Mouse (Mus musculus): ENCODE results near the gene Ugt1a2. TPM values are rescaled to one million over a fixed set of nuclear protein-coding genes. Genes with fewer than 3 reads are reported as not detected.

Ugt1a2 gene
- total and polyA plus RNA-seq, 3 experiments, result not detected

GRCm38 (mm10) chr1:88258881-88259642 is 58.7 kb downstream of the Ugt1a2 start:
- no peaks in the 10 kb centered on the region for H3K36me3 ChIP-seq (ENCODE audit: control insufficient read depth, insufficient read depth, low read length)
- 53% methylated on average over 8 of the region's 8 CpGs for WGBS
- H3K9ac ChIP-seq (ENCODE audit: low read depth, low read length), result no peak overlapping the region
- intact Hi-C loops (cut with DNase I), result no loop called here
- peak; percentile 57 to 67 for DNase-seq
- H3K4me1 ChIP-seq (ENCODE audit: control insufficient read depth, insufficient read depth, low read length), result peaks cover 3% of the 10 kb centered on the region
- TF ChIP-seq EP300 (IDR thresholded peaks at IDR 0.05; ENCODE audit: insufficient read depth, low read depth, low read length) (no peak), POLR2A (IDR thresholded peaks at IDR 0.05; ENCODE audit: insufficient read depth, low read depth, low read length) (no peak), CTCF (IDR thresholded peaks at IDR 0.05) (no peak)
- no peaks in the 10 kb centered on the region for H3K79me2 ChIP-seq (replicated peaks; ENCODE audit: control insufficient read depth, insufficient read depth, low read length)
- H3K27me3 ChIP-seq (ENCODE audit: control insufficient read depth, insufficient read depth, low read length), result no peaks in the 10 kb centered on the region
- no peak overlapping the region for H3K27ac ChIP-seq
- no peak overlapping the region for H3K4me3 ChIP-seq

GRCm38 (mm10) chr1:88259643-88260024 is 59.2 kb downstream of the Ugt1a2 start:
- no peaks in the 10 kb centered on the region for H3K36me3 ChIP-seq (ENCODE audit: control insufficient read depth, insufficient read depth, low read length)
- no peak overlapping the region for H3K27ac ChIP-seq
- TF ChIP-seq POLR2A (IDR thresholded peaks at IDR 0.05; ENCODE audit: insufficient read depth, low read depth, low read length), result no peak
- TF ChIP-seq CTCF (IDR thresholded peaks at IDR 0.05), result no peak
- no peak for TF ChIP-seq EP300 (IDR thresholded peaks at IDR 0.05; ENCODE audit: insufficient read depth, low read depth, low read length)
- H3K79me2 ChIP-seq (replicated peaks; ENCODE audit: control insufficient read depth, insufficient read depth, low read length), result no peaks in the 10 kb centered on the region
- no peak overlapping the region for H3K9ac ChIP-seq (ENCODE audit: low read depth, low read length)
- H3K27me3 ChIP-seq (ENCODE audit: control insufficient read depth, insufficient read depth, low read length), result no peaks in the 10 kb centered on the region
- no peak overlapping the region for H3K4me3 ChIP-seq
- intact Hi-C loops (cut with DNase I), result no loop called here
- H3K4me1 ChIP-seq (ENCODE audit: control insufficient read depth, insufficient read depth, low read length), result peaks cover 3% of the 10 kb centered on the region
- DNase-seq, result peak in 1 of 2 experiments; percentile 44
- WGBS, result 73% methylated on average over 4 of the region's 4 CpGs

GRCm38 (mm10) chr1:88260114-88260513 is 59.7 kb downstream of the Ugt1a2 start:
- H3K79me2 ChIP-seq (replicated peaks; ENCODE audit: control insufficient read depth, insufficient read depth, low read length), result no peaks in the 10 kb centered on the region
- TF ChIP-seq POLR2A (IDR thresholded peaks at IDR 0.05; ENCODE audit: insufficient read depth, low read depth, low read length), result no peak
- no peak for TF ChIP-seq CTCF (IDR thresholded peaks at IDR 0.05)
- no peak for TF ChIP-seq EP300 (IDR thresholded peaks at IDR 0.05; ENCODE audit: insufficient read depth, low read depth, low read length)
- no peaks in the 10 kb centered on the region for H3K36me3 ChIP-seq (ENCODE audit: control insufficient read depth, insufficient read depth, low read length)
- H3K4me1 ChIP-seq (ENCODE audit: control insufficient read depth, insufficient read depth, low read length), result peaks cover 3% of the 10 kb centered on the region
- intact Hi-C loops (cut with DNase I), result no loop called here
- peak in 1 of 2 experiments; percentile 60 for DNase-seq
- H3K4me3 ChIP-seq, result no peak overlapping the region
- no peak overlapping the region for H3K9ac ChIP-seq (ENCODE audit: low read depth, low read length)
- H3K27me3 ChIP-seq (ENCODE audit: control insufficient read depth, insufficient read depth, low read length), result no peaks in the 10 kb centered on the region
- WGBS, result 66% methylated on average over 6 of the region's 6 CpGs
- no peak overlapping the region for H3K27ac ChIP-seq

- Histone ChIP-seq H3K4me3 (no peak overlapping the region), H3K27ac (no peak overlapping the region), H3K79me2 (replicated peaks; ENCODE audit: control insufficient read depth, insufficient read depth, low read length) (no peaks in the 10 kb centered on the region), H3K27me3 (ENCODE audit: control insufficient read depth, insufficient read depth, low read length) (no peaks in the 10 kb centered on the region), H3K9ac (ENCODE audit: low read depth, low read length) (no peak overlapping the region), H3K36me3 (ENCODE audit: control insufficient read depth, insufficient read depth, low read length) (no peaks in the 10 kb centered on the region), H3K4me1 (ENCODE audit: control insufficient read depth, insufficient read depth, low read length) (peaks cover 3% of the 10 kb centered on the region)
- intact Hi-C loops (cut with DNase I), result no loop called here
- TF ChIP-seq CTCF (IDR thresholded peaks at IDR 0.05), result no peak
- TF ChIP-seq EP300 (IDR thresholded peaks at IDR 0.05; ENCODE audit: insufficient read depth, low read depth, low read length), result no peak
- TF ChIP-seq POLR2A (IDR thresholded peaks at IDR 0.05; ENCODE audit: insufficient read depth, low read depth, low read length), result no peak
- peak in 1 of 2 experiments; percentile 29 for DNase-seq
- WGBS, result 83% methylated on average over 10 of the region's 10 CpGs
Observed at GRCm38 (mm10) chr1:88260604-88261377, 60.4 kb downstream of the Ugt1a2 start.

GRCm38 (mm10) chr1:88261706-88262105 is 61.3 kb downstream of the Ugt1a2 start:
- no peak overlapping the region for H3K9ac ChIP-seq (ENCODE audit: low read depth, low read length)

GRCm38 (mm10) chr1:88262255-88262654 is 61.9 kb downstream of the Ugt1a2 start:
- peak in 1 of 2 experiments; percentile 40 for DNase-seq
- TF ChIP-seq CTCF (IDR thresholded peaks at IDR 0.05), result no peak
- no peak for TF ChIP-seq POLR2A (IDR thresholded peaks at IDR 0.05; ENCODE audit: insufficient read depth, low read depth, low read length)
- TF ChIP-seq EP300 (IDR thresholded peaks at IDR 0.05; ENCODE audit: insufficient read depth, low read depth, low read length), result no peak

More at GRCm38 (mm10) chr1:88261706-88262105, 61.3 kb downstream of the Ugt1a2 start:
- Histone ChIP-seq H3K36me3 (ENCODE audit: control insufficient read depth, insufficient read depth, low read length) (no peaks in the 10 kb centered on the region), H3K4me1 (ENCODE audit: control insufficient read depth, insufficient read depth, low read length) (peaks cover 3% of the 10 kb centered on the region), H3K27ac (no peak overlapping the region), H3K27me3 (ENCODE audit: control insufficient read depth, insufficient read depth, low read length) (no peaks in the 10 kb centered on the region), H3K4me3 (no peak overlapping the region), H3K79me2 (replicated peaks; ENCODE audit: control insufficient read depth, insufficient read depth, low read length) (no peaks in the 10 kb centered on the region)
- DNase-seq, result no peak
- no peak for TF ChIP-seq CTCF (IDR thresholded peaks at IDR 0.05)
- intact Hi-C loops (cut with DNase I), result no loop called here
- 83% methylated on average over 7 of the region's 7 CpGs for WGBS

More at GRCm38 (mm10) chr1:88262255-88262654, 61.9 kb downstream of the Ugt1a2 start:
- Histone ChIP-seq H3K4me3 (no peak overlapping the region), H3K27me3 (ENCODE audit: control insufficient read depth, insufficient read depth, low read length) (no peaks in the 10 kb centered on the region), H3K36me3 (ENCODE audit: control insufficient read depth, insufficient read depth, low read length) (no peaks in the 10 kb centered on the region), H3K9ac (ENCODE audit: low read depth, low read length) (no peak overlapping the region), H3K79me2 (replicated peaks; ENCODE audit: control insufficient read depth, insufficient read depth, low read length) (no peaks in the 10 kb centered on the region), H3K27ac (no peak overlapping the region), H3K4me1 (ENCODE audit: control insufficient read depth, insufficient read depth, low read length) (peaks cover 3% of the 10 kb centered on the region)
- 75% methylated on average over 4 of the region's 4 CpGs for WGBS
- intact Hi-C loops (cut with DNase I), result no loop called here

All from heart, adult 2 months (tissue).